Mouse (Mus musculus): Measurements from ENCODE around the gene Vmn2r76. TPM values are rescaled to one million over a fixed set of nuclear protein-coding genes. Genes with fewer than 3 reads are reported as not detected.
"Not testable (repeated sequence)": the region's sequence is repeated elsewhere in the genome, so short reads cannot be mapped to it uniquely, and the experiment has no call there.

Vmn2r76 gene
- total RNA-seq (2021), result not detected
- long read RNA-seq, experiment 1, result 0 reads
- long read RNA-seq, experiment 2, result 0 reads

DNA sequence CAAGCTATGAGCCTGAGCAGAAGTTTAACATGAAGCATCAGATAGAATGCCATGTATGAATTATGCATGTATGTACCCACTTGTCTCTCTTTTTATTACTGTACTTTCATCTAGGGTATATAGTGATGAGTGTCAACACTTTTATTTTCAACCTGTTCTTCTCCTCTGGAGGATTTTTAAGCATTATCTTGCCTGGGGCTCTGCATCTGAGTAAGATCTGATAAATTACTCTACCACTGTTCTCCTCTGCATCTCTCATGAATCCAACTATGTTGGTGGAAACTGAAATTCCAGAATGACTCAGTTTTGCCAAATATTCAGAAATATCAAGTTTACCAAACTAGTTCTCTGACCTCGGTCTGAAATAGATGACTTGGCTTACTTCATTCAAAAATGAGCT is at the start of gene Vmn2r76:
Gene Vmn2r76, minus strand, starts transcription at position 101 of the 400 bp plus-strand sequence.
- no peak for DNase-seq

DNA sequence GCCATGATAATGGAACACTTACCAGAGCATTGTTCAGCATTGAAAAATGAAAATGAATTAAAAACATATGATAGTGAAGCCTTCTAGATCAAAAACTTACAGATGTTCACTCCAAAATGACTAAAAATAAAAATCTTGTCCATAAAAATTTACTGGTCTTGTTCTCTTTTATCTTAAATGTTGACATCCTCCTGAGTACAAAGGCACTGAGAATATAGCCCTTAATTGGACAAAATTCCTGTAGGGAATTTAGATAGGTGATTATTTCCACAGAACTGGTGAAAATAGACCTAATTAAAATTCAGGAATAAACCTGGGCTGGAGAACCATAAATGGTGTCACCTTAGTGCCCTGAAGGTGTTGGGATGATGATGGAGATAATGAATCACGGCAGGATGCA is 31.0 kb upstream of the Vmn2r76 start, which contains the start of gene Olfr310:
Gene Olfr310, minus strand, starts transcription at position 101 of the 400 bp plus-strand sequence.
- no peak for DNase-seq

DNA sequence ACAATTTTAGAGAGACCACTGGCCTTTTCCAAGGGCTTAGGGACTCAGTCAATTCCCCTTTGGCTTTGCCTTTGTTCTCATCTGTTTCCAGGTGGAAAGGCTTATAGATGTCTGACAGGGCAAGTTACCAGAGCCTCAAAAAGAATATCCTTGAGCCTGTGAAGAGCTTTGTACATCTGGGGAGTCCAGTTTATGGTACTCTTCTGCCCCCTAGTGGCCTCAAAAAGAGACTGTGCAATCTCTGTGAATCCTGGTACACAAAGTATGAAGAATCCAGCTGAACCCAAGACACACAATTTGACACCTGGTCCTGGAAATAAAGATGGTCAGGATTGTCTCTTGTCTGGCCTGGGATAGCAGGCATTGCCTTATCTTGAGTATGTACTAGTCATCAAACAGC is 34.8 kb downstream of the Vmn2r76 start:
- peak; percentile 36 for DNase-seq

- not testable (repeated sequence) for DNase-seq
These were observed 74.4 kb downstream of the Vmn2r76 start, which contains the start of gene Vmn2r75 for GRCm38 (mm10) chr7:86171678-86172077. TSS of gene Vmn2r75 (minus strand) at chr7:86171778.

Other genes with a start within 250 kb of the Vmn2r76 start
- not detected for gene Vmn2r75, start 74.5 kb downstream of the Vmn2r76 start, total RNA-seq (2021)
- gene Olfr310, start 30.9 kb upstream of the Vmn2r76 start, total RNA-seq (2021), result not detected
- gene Olfr309, start 67.4 kb upstream of the Vmn2r76 start, total RNA-seq (2021), result not detected
- not detected for gene Olfr308, start 79.3 kb upstream of the Vmn2r76 start, total RNA-seq (2021)
- gene Olfr307, start 91.3 kb upstream of the Vmn2r76 start, total RNA-seq (2021), result not detected
- not detected for gene Olfr305, start 120.6 kb upstream of the Vmn2r76 start, total RNA-seq (2021)
- gene Olfr304, start 140.3 kb upstream of the Vmn2r76 start, total RNA-seq (2021), result not detected
- not detected for gene Olfr303, start 151.5 kb upstream of the Vmn2r76 start, total RNA-seq (2021)
- gene Olfr301, start 157.5 kb upstream of the Vmn2r76 start, total RNA-seq (2021), result not detected
- gene Olfr299, start 213.6 kb upstream of the Vmn2r76 start, total RNA-seq (2021), result not detected
- not detected for gene Olfr298, start 246.2 kb upstream of the Vmn2r76 start, total RNA-seq (2021)

Data from adrenal gland, postnatal 10 days (tissue).